Mouse (Mus musculus) ovary, postnatal 14 days (tissue): ENCODE data around the gene Capn12.

Experiments used
- DNase-seq: peaks from one replicate; pipeline ENCODE4 v3.0.0; 2022; ENCODE audit warnings: low spot score

Gene Capn12

GRCm38 (mm10) chr7:28881199-28881598 is at the start of gene Capn12:
Capn12 (plus strand) TSS chr7:28881422.
- DNase-seq, result no peak

GRCm38 (mm10) chr7:28832137-28832536 is 49.1 kb upstream of the Capn12 start:
- DNase-seq, result no peak

- no peak for DNase-seq
Measured at GRCm38 (mm10) chr7:28833723-28834347, 47.4 kb upstream of the Capn12 start, which contains the start of gene Lgals4. Lgals4 (plus strand) TSS chr7:28833854.

- no peak for DNase-seq
Measured at GRCm38 (mm10) chr7:28836936-28837335, 44.3 kb upstream of the Capn12 start.

GRCm38 (mm10) chr7:28838331-28838730 is 42.9 kb upstream of the Capn12 start:
- no peak for DNase-seq

- no peak for DNase-seq
Measured at GRCm38 (mm10) chr7:28847273-28847672, 33.9 kb upstream of the Capn12 start.

- DNase-seq, result no peak
Measured at GRCm38 (mm10) chr7:28849700-28850236, 31.5 kb upstream of the Capn12 start.

GRCm38 (mm10) chr7:28850642-28851041 is 30.6 kb upstream of the Capn12 start:
- DNase-seq, result no peak

GRCm38 (mm10) chr7:28859953-28860352 is 21.3 kb upstream of the Capn12 start:
- no peak for DNase-seq

GRCm38 (mm10) chr7:28860898-28861297 is 20.3 kb upstream of the Capn12 start:
- no peak for DNase-seq

GRCm38 (mm10) chr7:28862817-28863499 is 18.3 kb upstream of the Capn12 start:
- no peak for DNase-seq

- no peak for DNase-seq
Measured at GRCm38 (mm10) chr7:28863540-28863939, 17.7 kb upstream of the Capn12 start, which contains the start of gene Lgals7. Lgals7 (plus strand) TSS chr7:28863853.

- no peak for DNase-seq
Measured at GRCm38 (mm10) chr7:28864288-28864750, 16.9 kb upstream of the Capn12 start.

GRCm38 (mm10) chr7:28865481-28866300 is 15.5 kb upstream of the Capn12 start:
- peak; percentile 65 for DNase-seq

GRCm38 (mm10) chr7:28866769-28867507 is 14.3 kb upstream of the Capn12 start:
- no peak for DNase-seq

- peak; percentile 71 for DNase-seq
Measured at GRCm38 (mm10) chr7:28867508-28868340, 13.5 kb upstream of the Capn12 start.

- no peak for DNase-seq
Measured at GRCm38 (mm10) chr7:28870901-28871664, 10.1 kb upstream of the Capn12 start.

- no peak for DNase-seq
Measured at GRCm38 (mm10) chr7:28874565-28874964, 6.7 kb upstream of the Capn12 start.

GRCm38 (mm10) chr7:28876099-28876498 is 5.1 kb upstream of the Capn12 start:
- no peak for DNase-seq

- DNase-seq, result no peak
Measured at GRCm38 (mm10) chr7:28877155-28877554, 4.1 kb upstream of the Capn12 start.
